Mouse (Mus musculus) ES-Bruce4 (cell line): ENCODE results near the gene Zfp523.

Experiments used
- CTCF ChIP-seq: IDR thresholded peaks from one replicate; pipeline ENCODE4 v1.8.1; 2011; ENCODE audit warnings: low read depth, low read length
- EP300 ChIP-seq: IDR thresholded peaks from 2 replicates; pipeline ENCODE4 v1.6.1; 2011; ENCODE audit warnings: low read depth, low read length; ENCODE audit not compliant: insufficient read depth
- POLR2A ChIP-seq: IDR thresholded peaks from one replicate; pipeline ENCODE4 v1.8.1; 2011; ENCODE audit warnings: low read length; ENCODE audit not compliant: insufficient read depth

GRCm38 (mm10) chr17:28193559-28193958, 16.6 kb downstream of the Zfp523 start:
- TF ChIP-seq POLR2A (no peak), CTCF (no peak), EP300 (no peak)
